Mouse (Mus musculus): ENCODE results near the gene Mfsd4a. TPM values are rescaled to one million over a fixed set of nuclear protein-coding genes. Genes with fewer than 3 reads are reported as not detected.

Gene Mfsd4a
- polyA plus RNA-seq (2016; fragmentation: Nextera tagmentation; extraction: Ambion mirVana) = 8.2 and 8.5 TPM in 2 replicates

DNA sequence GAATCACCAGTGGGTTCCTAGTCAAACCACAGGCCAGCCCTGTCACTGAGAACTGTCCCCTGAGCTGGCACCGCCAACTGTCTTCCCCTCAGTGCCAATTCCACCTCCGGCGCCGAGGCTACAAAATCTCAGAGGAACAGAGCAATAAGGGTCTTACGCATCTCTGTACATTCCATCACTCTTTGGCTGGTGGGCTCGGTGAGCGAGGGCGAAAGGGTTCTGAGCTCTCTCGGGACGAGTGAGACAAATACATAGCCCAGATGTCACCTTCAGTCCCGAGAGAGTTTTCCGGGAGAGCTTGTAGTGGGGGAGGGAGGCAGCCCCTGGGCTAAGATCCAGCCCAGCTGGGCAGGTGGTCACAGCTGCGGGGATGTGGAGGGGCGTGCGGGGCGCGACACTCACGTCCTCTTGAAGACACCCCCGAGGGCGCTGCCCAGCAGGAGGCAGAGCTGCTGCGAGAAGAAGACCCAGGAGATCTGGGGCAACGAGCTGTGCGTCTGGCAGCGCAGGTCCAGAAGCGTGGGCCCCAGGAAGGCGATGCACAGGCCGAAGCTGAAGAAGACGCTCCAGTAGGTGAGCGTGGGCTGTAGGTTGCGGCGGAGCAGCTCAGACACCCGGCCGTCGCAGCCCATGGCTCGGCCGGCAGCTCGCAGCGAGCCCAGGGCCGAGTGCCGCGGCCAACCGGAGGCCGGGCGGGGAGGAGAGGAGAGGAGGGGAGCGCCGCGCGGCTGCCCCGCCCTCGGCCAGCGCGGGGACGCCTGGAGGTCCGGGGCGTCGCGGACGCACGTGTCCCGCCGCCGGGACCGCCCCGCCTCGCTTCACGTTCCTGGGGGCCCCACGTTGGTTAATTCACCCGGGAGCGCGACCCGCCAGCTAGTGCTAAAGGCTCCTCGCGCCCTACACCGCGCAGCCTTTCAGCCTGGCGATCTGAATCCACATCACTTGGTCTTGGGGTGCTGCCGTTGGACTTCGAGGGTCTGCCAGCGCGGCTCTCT lies at the start of gene Mfsd4a:
Gene Mfsd4a, minus strand, starts transcription at position 802 of the 995 bp plus-strand sequence.
- Histone ChIP-seq H3K27ac (no peak within 1 kb of the TSS), H3K9ac (0 out of 2 replicates have a peak within 1 kb of the TSS, but pooled peaks have one; percentile 24), H3K9me3 (replicated peaks) (no peaks in the 10 kb centered on the region), H3K4me2 (peak within 1 kb of the TSS; percentile 66), H3K4me3 (peak within 1 kb of the TSS; percentile 42), H3K27me3 (replicated peaks) (peaks cover 80% of the 10 kb centered on the region), H3K4me1 (peaks cover 7% of the 10 kb centered on the region; the same call in 1 of the 2 replicates), H3K36me3 (no peaks in the 10 kb centered on the region)
- WGBS (ENCODE audit: insufficient replicate concordance) = 4% methylated on average over 70 of the region's 80 CpGs
- no peak for ATAC-seq

DNA sequence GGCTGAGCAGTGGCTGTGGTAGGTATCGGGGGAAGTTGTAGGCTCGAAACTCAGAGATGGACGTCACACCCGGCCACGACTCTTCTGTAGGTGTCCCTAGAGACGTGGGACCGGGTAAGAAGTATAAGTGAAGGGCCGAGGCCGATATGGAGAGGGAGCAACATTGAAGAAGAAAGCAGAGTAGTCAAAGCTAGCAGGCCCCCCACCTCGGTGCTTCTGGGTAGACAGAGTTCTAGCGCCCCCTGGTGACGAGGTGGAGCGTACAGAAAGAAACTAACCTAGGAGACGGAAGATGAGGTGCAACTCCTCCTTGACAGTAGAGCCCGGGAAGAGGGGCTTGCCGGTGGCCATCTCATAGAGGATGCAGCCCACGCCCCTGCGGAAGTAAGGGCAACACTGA lies 48.7 kb upstream of the Mfsd4a start:
- H3K4me3 ChIP-seq = no peak overlapping the region
- H3K9me3 ChIP-seq (replicated peaks) = no peaks in the 10 kb centered on the region
- H3K4me1 ChIP-seq = no peaks in the 10 kb centered on the region
- H3K9ac ChIP-seq = no peak overlapping the region
- WGBS (ENCODE audit: insufficient replicate concordance) = 26% methylated on average over 18 of the region's 18 CpGs
- H3K27ac ChIP-seq = no peak overlapping the region
- H3K36me3 ChIP-seq = no peaks in the 10 kb centered on the region
- H3K27me3 ChIP-seq (replicated peaks) = no peaks in the 10 kb centered on the region
- no peak for ATAC-seq
- no peak overlapping the region for H3K4me2 ChIP-seq

DNA sequence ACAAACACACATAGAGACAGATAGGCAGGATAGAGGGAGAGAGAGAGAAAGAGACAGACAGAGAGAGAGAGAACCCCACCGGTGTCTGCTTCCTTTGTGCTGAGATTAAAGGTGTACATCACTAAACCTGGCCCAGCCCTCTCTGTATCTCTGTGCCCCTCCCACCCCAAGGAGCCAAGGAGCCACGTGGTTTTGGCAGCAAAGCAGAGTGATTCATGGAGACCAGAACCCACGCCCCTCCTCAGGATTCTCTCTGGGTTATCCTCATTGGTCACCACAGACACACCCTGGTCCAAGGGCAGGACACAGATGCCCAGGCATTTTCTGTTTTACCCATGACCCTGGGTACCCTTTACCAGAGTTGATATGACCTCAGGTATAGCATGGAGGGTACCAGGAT lies 45.2 kb upstream of the Mfsd4a start:
- H3K36me3 ChIP-seq = no peaks in the 10 kb centered on the region
- H3K4me2 ChIP-seq = no peak overlapping the region
- no peaks in the 10 kb centered on the region for H3K4me1 ChIP-seq
- H3K9me3 ChIP-seq (replicated peaks) = no peaks in the 10 kb centered on the region
- no peak overlapping the region for H3K27ac ChIP-seq
- H3K9ac ChIP-seq = no peak overlapping the region
- H3K27me3 ChIP-seq (replicated peaks) = peaks cover 6% of the 10 kb centered on the region; the same call in 1 of the 2 replicates
- no peak for ATAC-seq
- H3K4me3 ChIP-seq = no peak overlapping the region
- WGBS (ENCODE audit: insufficient replicate concordance) = 41% methylated on average over 3 of the region's 3 CpGs

DNA sequence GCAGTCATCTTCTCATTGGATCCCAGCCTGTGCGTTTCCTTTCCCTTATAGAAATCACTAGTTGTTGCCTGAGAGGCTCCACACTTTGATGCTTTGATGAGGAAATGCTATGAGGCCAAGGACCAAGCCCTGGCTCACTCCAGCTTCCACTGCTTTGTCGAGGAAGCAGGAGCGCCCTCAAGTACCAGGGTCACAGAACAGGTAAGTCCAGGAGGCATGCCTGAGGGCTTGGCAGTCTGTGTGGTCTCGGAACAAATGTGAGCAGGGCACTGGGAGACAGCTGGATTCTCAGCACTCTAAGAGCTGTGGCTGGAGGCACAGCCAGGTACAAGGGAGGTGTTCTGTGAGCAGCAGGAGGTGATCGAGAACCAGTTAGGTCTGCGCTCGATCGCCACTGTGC lies 44.6 kb upstream of the Mfsd4a start:
- H3K4me2 ChIP-seq = no peak overlapping the region
- 76% methylated on average over 8 of the region's 8 CpGs for WGBS (ENCODE audit: insufficient replicate concordance)
- ATAC-seq = no peak
- H3K4me3 ChIP-seq = no peak overlapping the region
- H3K9ac ChIP-seq = no peak overlapping the region
- no peaks in the 10 kb centered on the region for H3K4me1 ChIP-seq
- no peak overlapping the region for H3K27ac ChIP-seq
- no peaks in the 10 kb centered on the region for H3K36me3 ChIP-seq
- H3K9me3 ChIP-seq (replicated peaks) = no peaks in the 10 kb centered on the region
- H3K27me3 ChIP-seq (replicated peaks) = peaks cover 6% of the 10 kb centered on the region; the same call in 1 of the 2 replicates

DNA sequence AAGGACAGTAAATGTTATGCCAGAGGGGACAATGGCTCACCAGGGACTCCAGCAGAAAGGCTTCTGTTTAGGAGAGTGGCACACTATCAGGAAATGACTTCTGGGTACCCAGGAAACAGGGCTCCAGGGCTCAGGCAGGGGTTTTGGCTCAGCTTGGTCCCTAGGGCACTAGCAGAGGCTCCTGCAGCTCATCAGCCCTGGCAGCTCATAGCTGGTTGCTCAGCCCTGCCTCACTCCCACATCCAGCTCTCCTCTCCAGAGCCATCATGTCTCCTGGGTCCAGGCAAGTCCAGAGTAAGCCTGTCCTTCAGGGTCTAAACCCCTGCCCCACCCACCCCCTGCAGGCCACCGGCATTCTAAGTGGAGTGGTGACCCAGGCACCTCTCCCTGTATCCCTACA lies 43.5 kb upstream of the Mfsd4a start:
- H3K9ac ChIP-seq = no peak overlapping the region
- no peaks in the 10 kb centered on the region for H3K4me1 ChIP-seq
- no peak for ATAC-seq
- no peak overlapping the region for H3K4me2 ChIP-seq
- no peak overlapping the region for H3K27ac ChIP-seq
- no peaks in the 10 kb centered on the region for H3K9me3 ChIP-seq (replicated peaks)
- H3K36me3 ChIP-seq = no peaks in the 10 kb centered on the region
- H3K27me3 ChIP-seq (replicated peaks) = peaks cover 6% of the 10 kb centered on the region; the same call in 1 of the 2 replicates
- H3K4me3 ChIP-seq = no peak overlapping the region
- WGBS (ENCODE audit: insufficient replicate concordance) = 50% methylated on average over 1 of the region's 1 CpGs

DNA sequence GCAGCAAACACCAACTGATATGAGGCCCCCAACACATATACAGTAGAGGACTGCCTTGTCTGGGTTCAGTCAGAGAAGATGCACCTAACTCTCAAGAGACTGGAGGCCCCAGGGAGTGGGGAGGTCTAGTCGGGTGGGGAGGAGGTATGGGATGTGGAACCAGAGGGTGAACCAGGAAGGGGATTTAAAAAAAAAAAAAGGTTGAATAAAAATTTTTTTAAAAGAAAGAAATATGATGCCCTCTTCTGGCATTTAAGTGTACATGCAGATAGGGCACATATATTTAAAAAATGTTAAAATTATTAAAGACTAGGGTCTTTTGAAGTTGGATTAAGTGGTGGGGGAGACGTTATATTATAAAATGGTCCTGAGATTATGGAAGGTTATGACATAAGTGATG lies 41.5 kb upstream of the Mfsd4a start:
- H3K4me2 ChIP-seq = no peak overlapping the region
- no peak for ATAC-seq
- WGBS (ENCODE audit: insufficient replicate concordance) = 44% methylated on average over 2 of the region's 2 CpGs
- no peak overlapping the region for H3K4me3 ChIP-seq
- no peaks in the 10 kb centered on the region for H3K36me3 ChIP-seq
- H3K9ac ChIP-seq = no peak overlapping the region
- H3K27ac ChIP-seq = no peak overlapping the region
- no peaks in the 10 kb centered on the region for H3K9me3 ChIP-seq (replicated peaks)
- H3K27me3 ChIP-seq (replicated peaks) = peaks cover 6% of the 10 kb centered on the region; the same call in 1 of the 2 replicates
- H3K4me1 ChIP-seq = no peaks in the 10 kb centered on the region

DNA sequence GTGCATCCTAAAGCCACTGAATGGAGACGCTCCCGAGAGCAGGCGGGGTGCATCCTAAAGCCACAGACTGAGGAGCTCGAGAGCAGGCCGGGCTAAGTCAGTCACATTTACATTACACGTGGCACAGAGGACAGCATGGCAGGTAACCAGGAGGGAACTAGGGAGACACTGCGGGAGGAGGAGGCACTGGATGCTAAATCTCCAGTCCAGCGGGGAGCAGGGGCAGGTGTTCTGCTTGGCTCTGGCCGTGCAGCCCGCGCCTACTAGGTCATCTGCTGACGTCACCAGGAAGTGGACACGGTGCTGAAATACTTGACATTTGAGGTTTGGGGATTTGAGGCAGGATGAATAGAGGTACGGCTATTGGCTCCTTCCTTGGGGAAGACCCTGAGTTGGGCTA lies 36.5 kb upstream of the Mfsd4a start:
- H3K27me3 ChIP-seq (replicated peaks) = no peaks in the 10 kb centered on the region
- H3K4me2 ChIP-seq = no peak overlapping the region
- H3K36me3 ChIP-seq = no peaks in the 10 kb centered on the region
- 61% methylated on average over 14 of the region's 14 CpGs for WGBS (ENCODE audit: insufficient replicate concordance)
- no peak overlapping the region for H3K4me3 ChIP-seq
- no peak overlapping the region for H3K9ac ChIP-seq
- no peak for ATAC-seq
- H3K4me1 ChIP-seq = peaks cover 10% of the 10 kb centered on the region
- no peak overlapping the region for H3K27ac ChIP-seq
- H3K9me3 ChIP-seq (replicated peaks) = no peaks in the 10 kb centered on the region

DNA sequence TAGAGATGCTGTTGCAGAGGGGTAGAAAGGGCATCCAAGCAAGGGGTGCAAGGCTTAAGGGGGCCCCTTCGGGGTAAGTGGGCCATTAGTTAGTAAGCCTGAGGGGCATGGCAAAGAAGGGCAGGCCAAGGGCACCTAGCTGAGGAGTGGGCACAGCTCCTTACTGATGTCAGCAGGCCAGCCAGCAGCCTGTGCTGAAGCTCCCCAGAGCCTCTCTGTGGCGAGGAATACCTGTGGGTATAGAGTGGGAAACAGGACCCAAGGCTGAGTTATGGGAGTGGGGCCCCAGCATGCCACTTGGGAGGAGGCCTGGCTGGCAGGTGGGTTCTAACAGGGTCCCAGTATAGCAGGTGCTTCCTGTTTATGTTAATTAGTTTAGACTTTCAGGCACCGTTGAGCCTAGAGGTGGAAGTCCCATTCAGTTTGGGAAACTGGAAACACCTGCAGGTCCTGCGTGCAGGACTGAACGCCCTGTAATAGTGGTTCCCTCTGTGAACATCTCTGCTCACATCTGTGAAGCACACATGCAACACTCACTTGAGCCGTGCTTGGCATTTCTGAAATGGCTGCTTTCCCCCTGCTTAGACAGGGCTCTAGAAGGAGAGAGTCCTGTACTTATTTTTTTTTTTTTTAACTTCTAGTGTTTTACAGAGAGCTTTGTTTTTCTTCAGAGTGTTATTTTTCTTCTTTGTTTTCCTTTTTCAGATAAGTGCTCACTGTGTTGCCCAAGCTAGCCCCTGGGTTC lies 34.3 kb upstream of the Mfsd4a start:
- WGBS (ENCODE audit: insufficient replicate concordance) = 62% methylated on average over 6 of the region's 6 CpGs
- no peak for ATAC-seq
- H3K4me3 ChIP-seq = no peak overlapping the region
- no peaks in the 10 kb centered on the region for H3K36me3 ChIP-seq
- H3K4me2 ChIP-seq = no peak overlapping the region
- H3K27ac ChIP-seq = no peak overlapping the region
- H3K9me3 ChIP-seq (replicated peaks) = no peaks in the 10 kb centered on the region
- no peak overlapping the region for H3K9ac ChIP-seq
- H3K4me1 ChIP-seq = peaks cover 14% of the 10 kb centered on the region
- H3K27me3 ChIP-seq (replicated peaks) = no peaks in the 10 kb centered on the region

DNA sequence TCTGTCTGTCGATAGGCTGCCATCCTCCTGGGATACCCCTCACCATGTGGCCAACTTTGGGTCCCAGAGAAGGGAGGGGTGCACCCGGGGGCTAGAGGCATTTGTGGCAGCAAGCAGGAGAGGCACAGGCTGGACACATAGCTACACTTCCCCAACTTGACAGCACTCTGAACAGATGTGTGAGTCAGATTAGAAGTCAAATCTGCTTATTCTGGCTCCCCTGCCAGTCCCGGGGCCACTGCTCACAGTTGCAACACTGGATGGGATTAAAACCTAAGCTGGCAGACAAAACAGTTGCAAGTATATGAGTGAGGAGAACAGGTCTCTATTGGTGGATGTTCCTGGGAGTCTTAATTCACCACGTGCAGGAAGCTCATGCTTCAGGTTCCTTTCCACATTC lies 31.9 kb upstream of the Mfsd4a start:
- Histone ChIP-seq H3K27me3 (replicated peaks) (no peaks in the 10 kb centered on the region), H3K4me2 (no peak overlapping the region), H3K36me3 (no peaks in the 10 kb centered on the region), H3K4me3 (no peak overlapping the region), H3K27ac (no peak overlapping the region), H3K9ac (no peak overlapping the region), H3K4me1 (peaks cover 26% of the 10 kb centered on the region), H3K9me3 (replicated peaks) (no peaks in the 10 kb centered on the region)
- WGBS (ENCODE audit: insufficient replicate concordance) = 21% methylated on average over 4 of the region's 4 CpGs
- ATAC-seq = no peak

DNA sequence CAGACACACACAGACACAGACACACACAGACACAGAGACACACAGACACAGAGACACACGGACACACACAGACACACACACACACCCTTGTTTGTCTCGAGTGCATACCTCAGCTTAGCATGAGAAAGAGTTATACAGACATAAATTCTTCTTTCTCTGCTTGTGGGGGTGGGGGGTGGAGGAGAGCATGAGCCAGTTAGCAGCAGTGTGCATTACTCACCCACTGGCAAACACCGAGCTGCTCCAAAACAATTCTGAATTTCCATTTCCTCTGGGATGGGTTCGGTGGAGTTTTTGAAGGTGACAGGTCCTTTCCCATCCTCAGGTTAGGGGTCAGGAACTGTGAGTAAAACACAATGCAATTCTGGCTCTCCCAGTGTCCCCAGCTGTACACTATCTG lies 31.2 kb upstream of the Mfsd4a start:
- no peak overlapping the region for H3K4me2 ChIP-seq
- H3K36me3 ChIP-seq = no peaks in the 10 kb centered on the region
- H3K9me3 ChIP-seq (replicated peaks) = no peaks in the 10 kb centered on the region
- H3K27ac ChIP-seq = no peak overlapping the region
- no peak overlapping the region for H3K4me3 ChIP-seq
- WGBS (ENCODE audit: insufficient replicate concordance) = 48% methylated on average over 4 of the region's 4 CpGs
- H3K9ac ChIP-seq = no peak overlapping the region
- H3K27me3 ChIP-seq (replicated peaks) = no peaks in the 10 kb centered on the region
- no peak for ATAC-seq
- H3K4me1 ChIP-seq = peaks cover 26% of the 10 kb centered on the region

DNA sequence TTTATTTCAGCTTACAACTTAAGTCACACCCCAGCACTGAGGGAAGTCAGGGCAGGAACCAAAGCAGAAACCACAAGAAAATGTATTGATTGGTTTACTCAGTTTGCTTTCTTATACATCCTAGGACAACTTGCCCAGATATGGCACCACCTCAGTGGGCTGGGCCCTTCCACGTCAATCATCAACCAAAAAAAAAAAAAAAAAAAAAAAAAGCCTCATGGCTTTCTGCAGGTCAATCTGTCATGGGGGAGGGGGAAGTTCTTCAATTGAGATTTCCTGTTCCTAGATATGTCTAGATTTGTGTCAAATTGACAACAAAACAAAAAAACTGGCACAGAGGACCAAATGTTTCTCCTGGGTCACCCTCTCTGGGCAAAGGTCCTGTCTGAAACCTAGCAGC lies 30.2 kb upstream of the Mfsd4a start:
- Histone ChIP-seq H3K36me3 (no peaks in the 10 kb centered on the region), H3K4me3 (no peak overlapping the region), H3K4me1 (peaks cover 26% of the 10 kb centered on the region), H3K4me2 (no peak overlapping the region), H3K9me3 (replicated peaks) (no peaks in the 10 kb centered on the region), H3K9ac (no peak overlapping the region), H3K27ac (no peak overlapping the region), H3K27me3 (replicated peaks) (no peaks in the 10 kb centered on the region)
- no peak for ATAC-seq
- WGBS (ENCODE audit: insufficient replicate concordance) = 17% methylated on average over 1 of the region's 1 CpGs
